Comparison of ENCODE assay signal across 8 mouse cellular contexts in the genomic region with DNA sequence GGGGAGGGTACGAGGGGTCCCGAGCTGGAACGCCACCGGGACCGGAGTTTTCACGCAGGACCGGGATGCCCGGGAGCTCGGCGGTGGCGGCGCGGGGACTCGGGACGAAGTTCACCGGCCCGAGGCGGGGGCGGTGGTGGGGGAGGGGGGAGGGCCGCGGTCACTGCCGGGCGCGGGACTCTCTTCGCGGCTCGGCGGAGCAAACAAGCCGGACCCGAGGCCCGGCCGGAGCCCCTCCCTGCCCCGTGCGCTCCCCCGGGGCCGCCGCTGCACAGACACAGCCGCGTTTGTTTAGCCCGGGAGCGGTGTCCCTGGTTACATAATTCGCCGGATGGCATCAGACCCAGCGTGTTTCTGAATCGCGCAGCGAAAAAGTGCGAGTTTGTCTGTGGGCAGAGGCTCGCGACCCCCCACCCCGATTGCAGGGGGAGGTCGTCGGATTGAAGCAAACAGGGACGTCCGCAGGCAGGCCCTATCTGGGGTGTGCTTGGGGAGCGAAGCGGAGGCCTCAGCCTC. TPM values are rescaled to one million over a fixed set of nuclear protein-coding genes. Genes with fewer than 3 reads are reported as not detected.
DNase-seq lines count a peak whose midpoint lies in the region; ATAC-seq lines count a peak whose summit lies in the region.

No protein-coding gene starts in this region.

- peaks cover 15% of the 10 kb centered on the region for H3K27me3 ChIP-seq in liver, embryonic 13.5 days
- no peaks in the 10 kb centered on the region for H3K27me3 ChIP-seq in neural tube, embryonic 14.5 days (ENCODE audit: control insufficient read depth, insufficient read depth, low read length)

- H3K27ac ChIP-seq in liver, embryonic 13.5 days: peak overlapping the region; percentile 87
- H3K27ac ChIP-seq in neural tube, embryonic 14.5 days (ENCODE audit: low read depth, low read length): peak overlapping the region; percentile 98

- no peak for ATAC-seq in liver, embryonic 13.5 days (ENCODE audit: low read depth)
- ATAC-seq in neural tube, embryonic 14.5 days (ENCODE audit: low read depth): no peak
- ATAC-seq in inflammation-experienced regulatory T-cells, adult 6 months: no peak

- H3K4me3 ChIP-seq in liver, embryonic 13.5 days (replicated peaks): peak overlapping the region; percentile 92
- H3K4me3 ChIP-seq in neural tube, embryonic 14.5 days (ENCODE audit: low read depth, low read length): peak overlapping the region; percentile 91

- peaks cover 63% of the 10 kb centered on the region for H3K4me1 ChIP-seq in liver, embryonic 13.5 days (replicated peaks)
- H3K4me1 ChIP-seq in neural tube, embryonic 14.5 days (ENCODE audit: control insufficient read depth, insufficient read depth, low read length): peaks cover 46% of the 10 kb centered on the region

- H3K9ac ChIP-seq in liver, embryonic 13.5 days: peak overlapping the region; percentile 91
- H3K9ac ChIP-seq in neural tube, embryonic 14.5 days (replicated peaks; ENCODE audit: low read depth, low read length): peak overlapping the region; percentile 92

- H3K9me3 ChIP-seq in liver, embryonic 13.5 days (replicated peaks): no peaks in the 10 kb centered on the region
- no peaks in the 10 kb centered on the region for H3K9me3 ChIP-seq in neural tube, embryonic 14.5 days (ENCODE audit: control insufficient read depth, low read length)

- DNase-seq in lung, adult 18-20 months: peak; percentile 41 to 57
- no peak for DNase-seq in lung, postnatal 25 days (ENCODE audit: low spot score)
- DNase-seq in cerebellum, adult 9-11 months: peak; percentile 83
- peak; percentile 52 to 64 for DNase-seq in gastrocnemius, postnatal 4 days (ENCODE audit: low spot score in 2 of 2)
- DNase-seq in kidney, adult 9 months: peak; percentile 57
- DNase-seq in liver, embryonic 13.5 days: peak; percentile 18

- WGBS in liver, embryonic 13.5 days (ENCODE audit: insufficient replicate concordance): under 1% methylated on average over 54 of the region's 57 CpGs
- WGBS in neural tube, embryonic 14.5 days: under 1% methylated on average over 49 of the region's 57 CpGs

- 0 out of 2 replicates have a peak, but pooled peaks cover 4% of the 10 kb centered on the region for H3K36me3 ChIP-seq in liver, embryonic 13.5 days
- no peaks in the 10 kb centered on the region for H3K36me3 ChIP-seq in neural tube, embryonic 14.5 days (ENCODE audit: control insufficient read depth, insufficient read depth, low read length)

- peak overlapping the region; percentile 86 for H3K4me2 ChIP-seq in liver, embryonic 13.5 days
- peak overlapping the region; percentile 86 for H3K4me2 ChIP-seq in neural tube, embryonic 14.5 days (ENCODE audit: low read depth, low read length)

RNA-seq across cellular contexts. Expression of gene Ctdsp2, which starts 1.2 kb away (rescaled TPM):
- 100 to 1,000 TPM; 194 to 205 TPM for total RNA-seq in gastrocnemius, postnatal 4 days (2021)
- 9.9 and 10.8 TPM in 2 replicates for polyA plus RNA-seq in liver, embryonic 13.5 days (2015; fragmentation: Nextera tagmentation; extraction: Ambion mirVana)
- polyA plus RNA-seq in neural tube, embryonic 14.5 days (2014; fragmentation: Nextera tagmentation; extraction: Ambion mirVana): 15.1 and 27.9 TPM in 2 replicates
- 10 to 100 TPM; 26.2 to 47.1 (median 38.5) TPM for polyA plus RNA-seq in inflammation-experienced regulatory T-cells, adult 6 months (2017; shearing (Covaris generic))

RNA-seq across cellular contexts. Expression of gene Avil, which starts 20.8 kb away (rescaled TPM):
- under 1 TPM; 0.42 to 0.52 TPM for total RNA-seq in gastrocnemius, postnatal 4 days (2021)
- 0.08 and 0.12 TPM in 2 replicates for polyA plus RNA-seq in liver, embryonic 13.5 days (2015; fragmentation: Nextera tagmentation; extraction: Ambion mirVana)
- 0.15 and 27.1 TPM in 2 replicates for polyA plus RNA-seq in neural tube, embryonic 14.5 days (2014; fragmentation: Nextera tagmentation; extraction: Ambion mirVana)
- polyA plus RNA-seq in inflammation-experienced regulatory T-cells, adult 6 months (2017; shearing (Covaris generic)): under 1 TPM in 2 of 3 experiments, not detected in 1; 0.11 to 0.36 TPM

RNA-seq across cellular contexts. Expression of gene Tsfm, which starts 50.9 kb away (rescaled TPM):
- total RNA-seq in gastrocnemius, postnatal 4 days (2021): 10 to 100 TPM; 29.2 to 38.5 TPM
- polyA plus RNA-seq in liver, embryonic 13.5 days (2015; fragmentation: Nextera tagmentation; extraction: Ambion mirVana): 65.7 and 75.6 TPM in 2 replicates
- polyA plus RNA-seq in neural tube, embryonic 14.5 days (2014; fragmentation: Nextera tagmentation; extraction: Ambion mirVana): 60.1 and 64.6 TPM in 2 replicates
- 10 to 100 TPM; 40.0 to 50.0 (median 48.3) TPM for polyA plus RNA-seq in inflammation-experienced regulatory T-cells, adult 6 months (2017; shearing (Covaris generic))
